Mouse (Mus musculus) embryo, embryonic 10 days (tissue): ENCODE measurements around the gene Hpcal4.

Experiments used
- DNase-seq: peaks from one replicate; pipeline ENCODE4 v3.0.0-alpha.2; 2015; ENCODE audit warnings: low spot score

Gene Hpcal4

GRCm38 (mm10) chr4:123201186-123202093 is 18.4 kb downstream of the Hpcal4 start, which contains the start of gene Nt5c1a:
Nt5c1a (plus strand) TSS chr4:123201504.
- peak; percentile 52 for DNase-seq

- no peak for DNase-seq
Observed at GRCm38 (mm10) chr4:123202094-123202420, 19.0 kb downstream of the Hpcal4 start.

GRCm38 (mm10) chr4:123207337-123207736 is 24.3 kb downstream of the Hpcal4 start:
- no peak for DNase-seq

GRCm38 (mm10) chr4:123210996-123211395 is 28.0 kb downstream of the Hpcal4 start:
- no peak for DNase-seq

- DNase-seq = no peak
Observed at GRCm38 (mm10) chr4:123211453-123211852, 28.4 kb downstream of the Hpcal4 start.

GRCm38 (mm10) chr4:123212330-123212729 is 29.3 kb downstream of the Hpcal4 start:
- no peak for DNase-seq

GRCm38 (mm10) chr4:123213975-123214374 is 30.9 kb downstream of the Hpcal4 start:
- DNase-seq = no peak

GRCm38 (mm10) chr4:123215367-123215766 is 32.3 kb downstream of the Hpcal4 start:
- no peak for DNase-seq

- DNase-seq = no peak
Observed at GRCm38 (mm10) chr4:123216782-123217181, 33.8 kb downstream of the Hpcal4 start.

GRCm38 (mm10) chr4:123219720-123220357 is 36.8 kb downstream of the Hpcal4 start:
- DNase-seq = peak; percentile 87

- DNase-seq = no peak
Observed at GRCm38 (mm10) chr4:123220637-123221036, 37.6 kb downstream of the Hpcal4 start.

- DNase-seq = no peak
Observed at GRCm38 (mm10) chr4:123223309-123223708, 40.3 kb downstream of the Hpcal4 start.

GRCm38 (mm10) chr4:123225718-123226403 is 42.8 kb downstream of the Hpcal4 start:
- no peak for DNase-seq

- peak; percentile 44 for DNase-seq
Observed at GRCm38 (mm10) chr4:123227707-123228106, 44.7 kb downstream of the Hpcal4 start.

- DNase-seq = peak; percentile 71
Observed at GRCm38 (mm10) chr4:123228270-123228669, 45.2 kb downstream of the Hpcal4 start.

- DNase-seq = no peak
Observed at GRCm38 (mm10) chr4:123229166-123229565, 46.1 kb downstream of the Hpcal4 start.

- DNase-seq = no peak
Observed at GRCm38 (mm10) chr4:123232841-123233240, 49.8 kb downstream of the Hpcal4 start.

- no peak for DNase-seq
Observed at GRCm38 (mm10) chr4:123233492-123234084, 50.6 kb downstream of the Hpcal4 start, which contains the start of gene Heyl. Heyl (plus strand) TSS chr4:123233556.

GRCm38 (mm10) chr4:123235835-123236430 is 52.9 kb downstream of the Hpcal4 start:
- peak; percentile 57 for DNase-seq

- no peak for DNase-seq
Observed at GRCm38 (mm10) chr4:123236431-123237031, 53.5 kb downstream of the Hpcal4 start.
